Mouse (Mus musculus): Measurements from ENCODE around the gene Klk1b16. TPM values are rescaled to one million over a fixed set of nuclear protein-coding genes. Genes with fewer than 3 reads are reported as not detected.
"Not testable (repeated sequence)": the region's sequence is repeated elsewhere in the genome, so short reads cannot be mapped to it uniquely, and the experiment has no call there.

Klk1b16 gene
- total RNA-seq, 1 experiment = not detected

- Histone ChIP-seq H3K4me3 (ENCODE audit: insufficient read depth in 1 of 2, low read depth in 1 of 2, low read length in 2 of 2, poor library complexity in 1 of 2, severe bottlenecking in 1 of 2) (no peak overlapping the region), H3K9me3 (ENCODE audit: control insufficient read depth, insufficient read depth, low read depth, low read length) (no peaks in the 10 kb centered on the region; the same call in 1 of the 2 replicates), H3K4me1 (ENCODE audit: control insufficient read depth in 2 of 2, insufficient read depth in 2 of 2, low read length in 2 of 2, poor library complexity in 1 of 2) (no peaks in the 10 kb centered on the region), H3K9ac (ENCODE audit: insufficient read depth, low read depth, low read length, poor library complexity, severe bottlenecking) (no peak overlapping the region), H3K36me3 (ENCODE audit: control insufficient read depth, insufficient read depth, low read length, poor library complexity, severe bottlenecking) (no peaks in the 10 kb centered on the region), H3K27ac (ENCODE audit: insufficient read depth, low read depth, low read length, poor library complexity, severe bottlenecking) (no peak overlapping the region)
- TF ChIP-seq ZNF384 (IDR thresholded peaks at IDR 0.05; ENCODE audit: low read depth, low read length) = no peak
- no peak for TF ChIP-seq HCFC1 (IDR thresholded peaks at IDR 0.05; ENCODE audit: borderline replicate concordance, insufficient read depth, low read length)
- no peak for TF ChIP-seq CHD2 (IDR thresholded peaks at IDR 0.05; ENCODE audit: low read depth, low read length)
- no peak for TF ChIP-seq MAFK (IDR thresholded peaks at IDR 0.05; ENCODE audit: insufficient read depth, low read depth, low read length)
- TF ChIP-seq ZC3H11A (IDR thresholded peaks at IDR 0.05; ENCODE audit: borderline replicate concordance, low read depth, low read length) = no peak
- DNase-seq (ENCODE audit: low read depth, low spot score) = no peak
- in situ Hi-C loops (cut with MboI; ENCODE audit: low sequenced_read_pairs in 2 of 2, unreplicated experiment in 2 of 2) = no loop called here
Observed at GRCm38 (mm10) chr7:44179299-44180045, 42.9 kb downstream of the Klk1b16 start.

GRCm38 (mm10) chr7:44186516-44186915, 49.9 kb downstream of the Klk1b16 start:
- in situ Hi-C loops (cut with MboI; ENCODE audit: low sequenced_read_pairs in 2 of 2, unreplicated experiment in 2 of 2); H3K27ac ChIP-seq (ENCODE audit: insufficient read depth, low read depth, low read length, poor library complexity, severe bottlenecking); DNase-seq (ENCODE audit: low read depth, low spot score); H3K4me1 ChIP-seq (ENCODE audit: control insufficient read depth in 2 of 2, insufficient read depth in 2 of 2, low read length in 2 of 2, poor library complexity in 1 of 2); H3K36me3 ChIP-seq (ENCODE audit: control insufficient read depth, insufficient read depth, low read length, poor library complexity, severe bottlenecking); H3K4me3 ChIP-seq (ENCODE audit: insufficient read depth in 1 of 2, low read depth in 1 of 2, low read length in 2 of 2, poor library complexity in 1 of 2, severe bottlenecking in 1 of 2); H3K9me3 ChIP-seq (ENCODE audit: control insufficient read depth, insufficient read depth, low read depth, low read length); H3K9ac ChIP-seq (ENCODE audit: insufficient read depth, low read depth, low read length, poor library complexity, severe bottlenecking): not testable (repeated sequence)

GRCm38 (mm10) chr7:44187936-44188335, 51.4 kb downstream of the Klk1b16 start, which contains the start of gene Klk1b24:
Gene Klk1b24, plus strand, starts transcription at chr7:44188236.
- in situ Hi-C loops (cut with MboI; ENCODE audit: low sequenced_read_pairs in 2 of 2, unreplicated experiment in 2 of 2); DNase-seq (ENCODE audit: low read depth, low spot score); H3K36me3 ChIP-seq (ENCODE audit: control insufficient read depth, insufficient read depth, low read length, poor library complexity, severe bottlenecking); H3K27ac ChIP-seq (ENCODE audit: insufficient read depth, low read depth, low read length, poor library complexity, severe bottlenecking); H3K4me3 ChIP-seq (ENCODE audit: insufficient read depth in 1 of 2, low read depth in 1 of 2, low read length in 2 of 2, poor library complexity in 1 of 2, severe bottlenecking in 1 of 2); H3K4me1 ChIP-seq (ENCODE audit: control insufficient read depth in 2 of 2, insufficient read depth in 2 of 2, low read length in 2 of 2, poor library complexity in 1 of 2); H3K9ac ChIP-seq (ENCODE audit: insufficient read depth, low read depth, low read length, poor library complexity, severe bottlenecking); H3K9me3 ChIP-seq (ENCODE audit: control insufficient read depth, insufficient read depth, low read depth, low read length): not testable (repeated sequence)

Other genes with a start within 250 kb of the Klk1b16 start
- not detected in 2 replicates for gene Klk15, start 203.0 kb upstream of the Klk1b16 start, total RNA-seq (2012; rRNA removed)
- gene Klk1b8, start 186.1 kb upstream of the Klk1b16 start, total RNA-seq (2012; rRNA removed) = not detected in 2 replicates
- gene Klk1b1, start 170.0 kb upstream of the Klk1b16 start, total RNA-seq (2012; rRNA removed) = not detected in 2 replicates
- gene Klk1b9, start 160.7 kb upstream of the Klk1b16 start, total RNA-seq (2012; rRNA removed) = not detected in 2 replicates
- not detected in 2 replicates for gene Klk1b11, start 140.9 kb upstream of the Klk1b16 start, total RNA-seq (2012; rRNA removed)
- not detected in 2 replicates for gene Klk1b26, start 124.6 kb upstream of the Klk1b16 start, total RNA-seq (2012; rRNA removed)
- not detected in 2 replicates for gene Klk1b27, start 84.5 kb upstream of the Klk1b16 start, total RNA-seq (2012; rRNA removed)
- not detected in 2 replicates for gene Klk1b21, start 34.4 kb upstream of the Klk1b16 start, total RNA-seq (2012; rRNA removed)
- gene Klk1b22, start 24.1 kb upstream of the Klk1b16 start, total RNA-seq (2012; rRNA removed) = not detected in 2 replicates
- not detected in 2 replicates for gene Klk1b24, start 51.5 kb downstream of the Klk1b16 start, total RNA-seq (2012; rRNA removed)
- 0.40 TPM in 1 of 2 replicates, not detected in the other for gene Klk1b3, start 61.4 kb downstream of the Klk1b16 start, total RNA-seq (2012; rRNA removed)
- not detected in 2 replicates for gene Klk1b4, start 70.7 kb downstream of the Klk1b16 start, total RNA-seq (2012; rRNA removed)
- not detected in 2 replicates for gene Klk1b5, start 79.2 kb downstream of the Klk1b16 start, total RNA-seq (2012; rRNA removed)
- gene Klk1, start 88.6 kb downstream of the Klk1b16 start, total RNA-seq (2012; rRNA removed) = 4.0 and 5.8 TPM in 2 replicates
- gene Gm36864, start 99.4 kb downstream of the Klk1b16 start, total RNA-seq (2012; rRNA removed) = not detected in 2 replicates
- gene 1700028J19Rik, start 109.9 kb downstream of the Klk1b16 start, total RNA-seq (2012; rRNA removed) = 0.42 and 0.58 TPM in 2 replicates
- gene 2410002F23Rik, start 110.0 kb downstream of the Klk1b16 start, total RNA-seq (2012; rRNA removed) = 127 and 194 TPM in 2 replicates
- gene Acp4, start 120.6 kb downstream of the Klk1b16 start, total RNA-seq (2012; rRNA removed) = 0.18 and 0.58 TPM in 2 replicates
- 1.4 TPM in 1 of 2 replicates, not detected in the other for gene Gm15517, start 124.7 kb downstream of the Klk1b16 start, total RNA-seq (2012; rRNA removed)
- 2.2 TPM in 2 replicates for gene Clec11a, start 170.1 kb downstream of the Klk1b16 start, total RNA-seq (2012; rRNA removed)
- gene Shank1, start 173.5 kb downstream of the Klk1b16 start, total RNA-seq (2012; rRNA removed) = 1.0 and 1.5 TPM in 2 replicates
- gene Syt3, start 247.3 kb downstream of the Klk1b16 start, total RNA-seq (2012; rRNA removed) = 5.8 and 8.0 TPM in 2 replicates
- gene 1700008O03Rik, start 249.1 kb downstream of the Klk1b16 start, total RNA-seq (2012; rRNA removed) = 1.4 and 4.8 TPM in 2 replicates